Mouse (Mus musculus) limb, embryonic 14.5 days (tissue): ENCODE results near the gene Mslnl. TPM values are rescaled to one million over a fixed set of nuclear protein-coding genes. Genes with fewer than 3 reads are reported as not detected.

Source experiments
- ATAC-seq: fragments of 200-750 bp; cut with Nextera tagmentation; 2 replicates; pipeline ENCODE4 v1.8.0; 2017; ENCODE audit warnings: low read depth, moderate number of reproducible peaks, moderate TSS enrichment; ENCODE audit not compliant: low FRiP score
- DNase-seq: peaks from one replicate; pipeline ENCODE4 v3.0.0-alpha.2; 2015; ENCODE audit warnings: low spot score
- H3K27ac ChIP-seq: fragments of 300-500 bp; sonication (generic); replicated peaks from 2 replicates; pipeline ENCODE4 v1.5.1; 2014; ENCODE audit warnings: low read depth, mild to moderate bottlenecking, low read length, moderate library complexity, mixed read lengths
- H3K27me3 ChIP-seq: fragments of 300-500 bp; sonication (generic); 2 replicates; pipeline ENCODE4 v1.6.1; 2014; ENCODE audit warnings: low read length, mixed read lengths; ENCODE audit not compliant: control insufficient read depth, insufficient read depth
- H3K36me3 ChIP-seq: fragments of 300-500 bp; sonication (generic); 2 replicates; pipeline ENCODE4 v1.6.1; 2014; ENCODE audit warnings: mild to moderate bottlenecking, low read length, moderate library complexity, mixed read lengths; ENCODE audit not compliant: control insufficient read depth, insufficient read depth
- H3K4me1 ChIP-seq: fragments of 300-500 bp; sonication (generic); 2 replicates; pipeline ENCODE4 v1.6.1; 2014; ENCODE audit warnings: antibody characterized with exemption, low read length, mixed read lengths; ENCODE audit not compliant: control insufficient read depth, insufficient read depth
- H3K4me2 ChIP-seq: fragments of 300-500 bp; sonication (generic); replicated peaks from 2 replicates; pipeline ENCODE4 v1.6.1; 2014; ENCODE audit warnings: low read depth, mild to moderate bottlenecking, low read length, moderate library complexity; ENCODE audit not compliant: severe bottlenecking
- H3K4me3 ChIP-seq: fragments of 300-500 bp; sonication (generic); replicated peaks from 2 replicates; pipeline ENCODE4 v1.5.1; 2014; ENCODE audit warnings: low read length
- H3K9ac ChIP-seq: fragments of 300-500 bp; sonication (generic); 2 replicates; pipeline ENCODE4 v1.6.1; 2014; ENCODE audit warnings: mild to moderate bottlenecking, low read depth, low read length, moderate library complexity; ENCODE audit not compliant: severe bottlenecking
- H3K9me3 ChIP-seq: fragments of 300-500 bp; sonication (generic); 2 replicates; pipeline ENCODE4 v1.6.1; 2016; ENCODE audit warnings: low read length; ENCODE audit not compliant: control insufficient read depth
- POLR2A ChIP-seq: fragments of 200-500 bp; IDR thresholded peaks from 2 replicates; pipeline ENCODE4 v1.8.0; 2012; ENCODE audit warnings: inconsistent platforms, mild to moderate bottlenecking, moderate library complexity, borderline replicate concordance; ENCODE audit not compliant: insufficient read depth, insufficient read length; ENCODE audit errors: extremely low read depth
- WGBS: fragments of 180-500 bp; shearing (Covaris S2); extraction: QIAGEN DNeasy Blood & Tissue Kit; methylation state at CpG from one replicate; pipeline ENCODE4 v1.1.7; 2014; 5-methylcytosine and 5-hydroxymethylcytosine counted together
- polyA plus RNA-seq, 2 experiments: library from polyadenylated mRNA; depleted of rRNA in 1 of 2; stranded (reverse) in 1 of 2; unstranded in 1 of 2; fragments of >200 nt; fragmentation: Nextera tagmentation in 1 of 2; extraction: Ambion mirVana in 1 of 2; gene quantifications; 2 replicates each; pipeline versions ENCODE4 v1.2.1 to v1.2.3; 2012 to 2014

Mslnl gene
- polyA plus RNA-seq, 2 experiments: 0.10 TPM

- Histone ChIP-seq H3K4me1 (peaks cover 5% of the 10 kb centered on the region), H3K27ac (no peak within 1 kb of the TSS), H3K4me2 (peak within 1 kb of the TSS; percentile 80), H3K4me3 (peak within 1 kb of the TSS; percentile 69), H3K9ac (peak within 1 kb of the TSS; percentile 77), H3K9me3 (no peaks in the 10 kb centered on the region), H3K36me3 (peaks cover 9% of the 10 kb centered on the region), H3K27me3 (no peaks in the 10 kb centered on the region)
- ATAC-seq (peak; percentile 87), DNase-seq (peak; percentile 96)
- WGBS: under 1% methylated on average over 37 of the region's 37 CpGs
- TF ChIP-seq POLR2A: peak; percentile 53; the same call in 1 of the 2 replicates
Observed at GRCm38 (mm10) chr17:25773549-25774120, 37.8 kb downstream of the Mslnl start, which contains the start of gene Narfl. Gene Narfl (plus strand): TSS chr17:25773776.

- WGBS: 82% methylated on average over 10 of the region's 10 CpGs
- Histone ChIP-seq H3K36me3 (peaks cover 9% of the 10 kb centered on the region), H3K4me3 (no peak overlapping the region), H3K9me3 (no peaks in the 10 kb centered on the region), H3K9ac (no peak overlapping the region), H3K27ac (no peak overlapping the region), H3K4me1 (peaks cover 5% of the 10 kb centered on the region), H3K27me3 (no peaks in the 10 kb centered on the region), H3K4me2 (no peak overlapping the region)
- no peak for DNase-seq
- no peak for ATAC-seq
- TF ChIP-seq POLR2A: no peak
Observed at GRCm38 (mm10) chr17:25775318-25776062, 39.6 kb downstream of the Mslnl start.

- DNase-seq (no peak), ATAC-seq (no peak)
- 94% methylated on average over 5 of the region's 5 CpGs for WGBS
- Histone ChIP-seq H3K4me3 (no peak overlapping the region), H3K27me3 (no peaks in the 10 kb centered on the region), H3K4me2 (no peak overlapping the region), H3K27ac (no peak overlapping the region), H3K36me3 (peaks cover 26% of the 10 kb centered on the region), H3K9me3 (no peaks in the 10 kb centered on the region), H3K4me1 (peaks cover 5% of the 10 kb centered on the region), H3K9ac (no peak overlapping the region)
- no peak for TF ChIP-seq POLR2A
Observed at GRCm38 (mm10) chr17:25777948-25778347, 42.1 kb downstream of the Mslnl start.

GRCm38 (mm10) chr17:25781339-25781738 is 45.5 kb downstream of the Mslnl start:
- Histone ChIP-seq H3K9me3 (no peaks in the 10 kb centered on the region), H3K4me2 (no peak overlapping the region), H3K4me1 (peaks cover 13% of the 10 kb centered on the region), H3K27ac (no peak overlapping the region), H3K9ac (no peak overlapping the region), H3K27me3 (no peaks in the 10 kb centered on the region), H3K36me3 (peaks cover 38% of the 10 kb centered on the region), H3K4me3 (no peak overlapping the region)
- WGBS: 74% methylated on average over 6 of the region's 6 CpGs
- ATAC-seq (no peak), DNase-seq (no peak)
- TF ChIP-seq POLR2A: no peak

GRCm38 (mm10) chr17:25783086-25783485 is 47.2 kb downstream of the Mslnl start:
- Histone ChIP-seq H3K4me1 (peaks cover 13% of the 10 kb centered on the region), H3K9ac (0 out of 2 replicates have a peak overlapping the region, but pooled peaks have one; percentile 25), H3K27ac (no peak overlapping the region), H3K36me3 (peaks cover 37% of the 10 kb centered on the region), H3K4me3 (no peak overlapping the region), H3K4me2 (no peak overlapping the region), H3K27me3 (no peaks in the 10 kb centered on the region), H3K9me3 (no peaks in the 10 kb centered on the region)
- 74% methylated on average over 7 of the region's 7 CpGs for WGBS
- DNase-seq (no peak), ATAC-seq (no peak)
- TF ChIP-seq POLR2A: no peak
